Mouse (Mus musculus): Measurements from ENCODE around the gene Lif. TPM values are rescaled to one million over a fixed set of nuclear protein-coding genes. Genes with fewer than 3 reads are reported as not detected.
A peak's percentile ranks its signal among the peaks of the same experiment; 100 is the strongest.

Lif gene
- polyA plus RNA-seq, 1 experiment from 2014 or later, result 0.11 TPM

GRCm38 (mm10) chr11:4270744-4271459, 13.5 kb downstream of the Lif start:
- peaks cover 70% of the 10 kb centered on the region for H3K27me3 ChIP-seq (ENCODE audit: poor library complexity, severe bottlenecking)
- H3K4me3 ChIP-seq, result peak overlapping the region; percentile 14
- H3K4me1 ChIP-seq, result peaks cover 26% of the 10 kb centered on the region
- no peaks in the 10 kb centered on the region for H3K36me3 ChIP-seq (replicated peaks)
- no peak for DNase-seq (ENCODE audit: extremely low spot score, low spot score)
- peak overlapping the region; percentile 63 for H3K27ac ChIP-seq
- H3K9me3 ChIP-seq, result no peaks in the 10 kb centered on the region
- 20% methylated on average over 20 of the region's 20 CpGs for whole genome bisulfite sequencing

GRCm38 (mm10) chr11:4271544-4271943, 14.2 kb downstream of the Lif start:
- Histone ChIP-seq H3K4me1 (peaks cover 21% of the 10 kb centered on the region), H3K4me3 (no peak overlapping the region), H3K27me3 (ENCODE audit: poor library complexity, severe bottlenecking) (peaks cover 63% of the 10 kb centered on the region), H3K9me3 (no peaks in the 10 kb centered on the region), H3K36me3 (replicated peaks) (no peaks in the 10 kb centered on the region), H3K27ac (0 out of 2 replicates have a peak overlapping the region, but pooled peaks have one; percentile 63)
- DNase-seq (ENCODE audit: extremely low spot score, low spot score), result no peak
- WGBS, result 53% methylated on average over 11 of the region's 11 CpGs

GRCm38 (mm10) chr11:4276411-4276861, 19.1 kb downstream of the Lif start:
- Histone ChIP-seq H3K27me3 (ENCODE audit: poor library complexity, severe bottlenecking) (peaks cover 14% of the 10 kb centered on the region), H3K27ac (peak overlapping the region; percentile 40; the same call in 1 of the 2 replicates)
- 84% methylated on average over 11 of the region's 11 CpGs for WGBS

GRCm38 (mm10) chr11:4279909-4280308, 22.6 kb downstream of the Lif start:
- no peak for DNase-seq (ENCODE audit: extremely low spot score, low spot score)
- H3K27ac ChIP-seq, result no peak overlapping the region
- no peak overlapping the region for H3K4me3 ChIP-seq
- no peaks in the 10 kb centered on the region for H3K9me3 ChIP-seq
- 59% methylated on average over 7 of the region's 7 CpGs for WGBS
- H3K27me3 ChIP-seq (ENCODE audit: poor library complexity, severe bottlenecking), result no peaks in the 10 kb centered on the region
- H3K4me1 ChIP-seq, result peaks cover 18% of the 10 kb centered on the region
- H3K36me3 ChIP-seq (replicated peaks), result no peaks in the 10 kb centered on the region

More at GRCm38 (mm10) chr11:4276411-4276861, 19.1 kb downstream of the Lif start:
- H3K4me3 ChIP-seq, result no peak overlapping the region
- no peaks in the 10 kb centered on the region for H3K9me3 ChIP-seq
- peaks cover 3% of the 10 kb centered on the region for H3K4me1 ChIP-seq
- DNase-seq (ENCODE audit: extremely low spot score, low spot score), result no peak
- H3K36me3 ChIP-seq (replicated peaks), result no peaks in the 10 kb centered on the region

GRCm38 (mm10) chr11:4281852-4282251, 24.5 kb downstream of the Lif start:
- H3K36me3 ChIP-seq (replicated peaks), result no peaks in the 10 kb centered on the region
- no peak overlapping the region for H3K4me3 ChIP-seq
- H3K4me1 ChIP-seq, result peaks cover 18% of the 10 kb centered on the region
- no peak for DNase-seq (ENCODE audit: extremely low spot score, low spot score)
- no peak overlapping the region for H3K27ac ChIP-seq
- no peaks in the 10 kb centered on the region for H3K27me3 ChIP-seq (ENCODE audit: poor library complexity, severe bottlenecking)
- WGBS, result 88% methylated on average over 6 of the region's 6 CpGs
- H3K9me3 ChIP-seq, result no peaks in the 10 kb centered on the region

- WGBS, result 14% methylated on average over 4 of the region's 4 CpGs
- Histone ChIP-seq H3K9me3 (no peaks in the 10 kb centered on the region), H3K27ac (no peak overlapping the region), H3K4me3 (no peak overlapping the region), H3K36me3 (replicated peaks) (no peaks in the 10 kb centered on the region), H3K27me3 (ENCODE audit: poor library complexity, severe bottlenecking) (no peaks in the 10 kb centered on the region), H3K4me1 (peaks cover 18% of the 10 kb centered on the region)
- peak; percentile 47 for DNase-seq (ENCODE audit: extremely low spot score, low spot score)
Measured at GRCm38 (mm10) chr11:4283627-4284026, 26.3 kb downstream of the Lif start.

- no peak for DNase-seq (ENCODE audit: extremely low spot score, low spot score)
- peaks cover 8% of the 10 kb centered on the region for H3K27me3 ChIP-seq (ENCODE audit: poor library complexity, severe bottlenecking)
- no peak overlapping the region for H3K4me3 ChIP-seq
- no peak overlapping the region for H3K27ac ChIP-seq
- H3K36me3 ChIP-seq (replicated peaks), result no peaks in the 10 kb centered on the region
- 65% methylated on average over 3 of the region's 3 CpGs for WGBS
- H3K4me1 ChIP-seq, result no peaks in the 10 kb centered on the region
- H3K9me3 ChIP-seq, result no peaks in the 10 kb centered on the region
Measured at GRCm38 (mm10) chr11:4289280-4289679, 31.9 kb downstream of the Lif start.

GRCm38 (mm10) chr11:4291639-4292038, 34.3 kb downstream of the Lif start:
- Histone ChIP-seq H3K4me1 (peaks cover 11% of the 10 kb centered on the region), H3K36me3 (replicated peaks) (no peaks in the 10 kb centered on the region), H3K9me3 (no peaks in the 10 kb centered on the region), H3K4me3 (no peak overlapping the region), H3K27me3 (ENCODE audit: poor library complexity, severe bottlenecking) (peaks cover 12% of the 10 kb centered on the region), H3K27ac (no peak overlapping the region)
- WGBS, result 79% methylated on average over 6 of the region's 6 CpGs
- DNase-seq (ENCODE audit: extremely low spot score, low spot score), result no peak

- Histone ChIP-seq H3K36me3 (replicated peaks) (no peaks in the 10 kb centered on the region), H3K9me3 (no peaks in the 10 kb centered on the region), H3K27ac (no peak overlapping the region), H3K4me1 (peaks cover 16% of the 10 kb centered on the region), H3K27me3 (ENCODE audit: poor library complexity, severe bottlenecking) (peaks cover 13% of the 10 kb centered on the region), H3K4me3 (no peak overlapping the region)
- WGBS, result 83% methylated on average over 8 of the region's 8 CpGs
- no peak for DNase-seq (ENCODE audit: extremely low spot score, low spot score)
Measured at GRCm38 (mm10) chr11:4292224-4292887, 35.0 kb downstream of the Lif start.

- Histone ChIP-seq H3K4me3 (no peak overlapping the region), H3K27me3 (ENCODE audit: poor library complexity, severe bottlenecking) (peaks cover 13% of the 10 kb centered on the region), H3K36me3 (replicated peaks) (no peaks in the 10 kb centered on the region), H3K27ac (no peak overlapping the region), H3K4me1 (peaks cover 16% of the 10 kb centered on the region), H3K9me3 (no peaks in the 10 kb centered on the region)
- no peak for DNase-seq (ENCODE audit: extremely low spot score, low spot score)
- 88% methylated on average over 6 of the region's 6 CpGs for WGBS
Measured at GRCm38 (mm10) chr11:4292888-4293247, 35.5 kb downstream of the Lif start.

GRCm38 (mm10) chr11:4293481-4293880, 36.1 kb downstream of the Lif start:
- H3K27me3 ChIP-seq (ENCODE audit: poor library complexity, severe bottlenecking), result peaks cover 13% of the 10 kb centered on the region
- WGBS, result 84% methylated on average over 4 of the region's 4 CpGs
- no peak for DNase-seq (ENCODE audit: extremely low spot score, low spot score)
- no peaks in the 10 kb centered on the region for H3K9me3 ChIP-seq
- no peak overlapping the region for H3K27ac ChIP-seq
- H3K4me1 ChIP-seq, result peaks cover 18% of the 10 kb centered on the region
- H3K4me3 ChIP-seq, result no peak overlapping the region
- H3K36me3 ChIP-seq (replicated peaks), result no peaks in the 10 kb centered on the region

GRCm38 (mm10) chr11:4294047-4294446, 36.7 kb downstream of the Lif start:
- 91% methylated on average over 6 of the region's 6 CpGs for WGBS
- H3K4me3 ChIP-seq, result no peak overlapping the region

More at GRCm38 (mm10) chr11:4294047-4294446, 36.7 kb downstream of the Lif start:
- Histone ChIP-seq H3K9me3 (no peaks in the 10 kb centered on the region), H3K27me3 (ENCODE audit: poor library complexity, severe bottlenecking) (peaks cover 13% of the 10 kb centered on the region), H3K36me3 (replicated peaks) (no peaks in the 10 kb centered on the region), H3K4me1 (peaks cover 23% of the 10 kb centered on the region), H3K27ac (no peak overlapping the region)
- no peak for DNase-seq (ENCODE audit: extremely low spot score, low spot score)
